Mouse (Mus musculus): ENCODE measurements around the gene Polg2.

DNA sequence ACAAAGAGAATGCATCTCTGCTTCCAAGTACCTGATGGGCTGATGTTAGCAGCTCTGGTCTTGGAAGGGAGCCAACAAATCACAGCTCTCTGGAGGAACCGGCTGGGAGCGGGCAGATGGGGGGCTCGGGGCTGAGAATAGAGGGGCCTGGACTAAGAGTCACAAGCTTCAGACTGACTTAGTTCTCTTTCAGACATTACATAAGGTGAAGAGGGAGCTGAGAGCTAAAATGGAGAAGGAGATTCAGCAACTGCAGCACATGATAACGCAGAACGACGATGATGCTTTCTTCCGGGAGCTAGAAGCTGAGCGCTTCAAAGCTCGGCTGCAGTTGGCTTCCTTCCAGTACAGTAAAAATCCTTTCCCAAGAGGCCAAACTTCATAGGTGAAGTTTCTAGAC, 39.0 kb upstream of the Polg2 start:
- no peak for TF ChIP-seq CTCF (conservative IDR thresholded peaks at IDR 0.05; ENCODE audit: low read length)
- TF ChIP-seq POU5F1 (IDR thresholded peaks at IDR 0.05; ENCODE audit: borderline replicate concordance, low read length) = no peak

Data from E14TG2a.4 (cell line).